Mouse (Mus musculus) stomach, embryonic 14.5 days (tissue): Measurements from ENCODE around the gene Ahr. TPM values are rescaled to one million over a fixed set of nuclear protein-coding genes. Genes with fewer than 3 reads are reported as not detected.

Experiments
- ATAC-seq: fragments of 200-750 bp; cut with Nextera tagmentation; 2 replicates; pipeline ENCODE4 v1.8.0; 2017; ENCODE audit warnings: low read depth, moderate TSS enrichment; ENCODE audit not compliant: insufficient number of reproducible peaks, insufficient read depth, low FRiP score
- H3K27ac ChIP-seq: fragments of 300-500 bp; sonication (generic); 2 replicates; pipeline ENCODE4 v1.5.1; 2014; ENCODE audit warnings: mild to moderate bottlenecking, low read length, moderate library complexity, mixed read lengths
- H3K27me3 ChIP-seq: fragments of 300-500 bp; sonication (generic); 2 replicates; pipeline ENCODE4 v1.6.1; 2014; ENCODE audit warnings: low read length, control low read depth, mixed read lengths; ENCODE audit not compliant: control insufficient read depth, insufficient read depth
- H3K36me3 ChIP-seq: fragments of 300-500 bp; sonication (generic); 2 replicates; pipeline ENCODE4 v1.6.1; 2014; ENCODE audit warnings: mild to moderate bottlenecking, control low read depth, low read length, moderate library complexity, mixed read lengths; ENCODE audit not compliant: control insufficient read depth, insufficient read depth
- H3K4me1 ChIP-seq: fragments of 300-500 bp; sonication (generic); 2 replicates; pipeline ENCODE4 v1.6.1; 2014; ENCODE audit warnings: low read length, control low read depth, mixed read lengths; ENCODE audit not compliant: control insufficient read depth, insufficient read depth
- H3K4me2 ChIP-seq: fragments of 300-500 bp; sonication (generic); replicated peaks from 2 replicates; pipeline ENCODE4 v1.6.1; 2014; ENCODE audit warnings: low read depth, low read length, control low read depth
- H3K4me3 ChIP-seq: fragments of 300-500 bp; sonication (generic); 2 replicates; pipeline ENCODE4 v1.5.1; 2014; ENCODE audit warnings: low read depth, low read length, control low read depth
- H3K9ac ChIP-seq: fragments of 300-500 bp; sonication (generic); replicated peaks from 2 replicates; pipeline ENCODE4 v1.6.1; 2014; ENCODE audit warnings: low read depth, mild to moderate bottlenecking, control low read depth, low read length, moderate library complexity, mixed read lengths
- H3K9me3 ChIP-seq: fragments of 300-500 bp; sonication (generic); 2 replicates; pipeline ENCODE4 v1.6.1; 2016; ENCODE audit warnings: low read depth, low read length, control low read depth; ENCODE audit not compliant: control insufficient read depth
- WGBS: fragments of 180-500 bp; shearing (Covaris S2); extraction: QIAGEN DNeasy Blood & Tissue Kit; methylation state at CpG from one replicate; pipeline ENCODE4 v1.1.7; 2014; 5-methylcytosine and 5-hydroxymethylcytosine counted together
- polyA plus RNA-seq: library from polyadenylated mRNA; unstranded; fragments of >200 nt; fragmentation: Nextera tagmentation; extraction: Ambion mirVana; gene quantifications from 2 replicates; pipeline ENCODE4 v1.2.1, GENCODE M21; 2014

The Ahr gene
- polyA plus RNA-seq, 1 experiment from 2014 or later: 22.0 TPM

GRCm38 (mm10) chr12:35550299-35550698 is 15.5 kb upstream of the Ahr start:
- no peak overlapping the region for H3K9ac ChIP-seq

GRCm38 (mm10) chr12:35542836-35543235 is 8.0 kb upstream of the Ahr start:
- WGBS: 55% methylated on average over 3 of the region's 3 CpGs

More at GRCm38 (mm10) chr12:35550299-35550698, 15.5 kb upstream of the Ahr start:
- Histone ChIP-seq H3K4me2 (no peak overlapping the region), H3K4me1 (no peaks in the 10 kb centered on the region), H3K36me3 (no peaks in the 10 kb centered on the region), H3K27ac (no peak overlapping the region), H3K9me3 (0 out of 2 replicates have a peak, but pooled peaks cover 3% of the 10 kb centered on the region), H3K4me3 (no peak overlapping the region), H3K27me3 (no peaks in the 10 kb centered on the region)
- ATAC-seq: no peak

GRCm38 (mm10) chr12:35538843-35539242 is 4.0 kb upstream of the Ahr start:
- Histone ChIP-seq H3K4me3 (no peak overlapping the region), H3K9me3 (no peaks in the 10 kb centered on the region), H3K4me1 (peaks cover 3% of the 10 kb centered on the region; the same call in 1 of the 2 replicates), H3K9ac (no peak overlapping the region), H3K4me2 (no peak overlapping the region), H3K27ac (no peak overlapping the region), H3K36me3 (no peaks in the 10 kb centered on the region), H3K27me3 (no peaks in the 10 kb centered on the region)
- no peak for ATAC-seq
- 60% methylated on average over 3 of the region's 3 CpGs for WGBS

More at GRCm38 (mm10) chr12:35542836-35543235, 8.0 kb upstream of the Ahr start:
- Histone ChIP-seq H3K4me1 (peaks cover 3% of the 10 kb centered on the region; the same call in 1 of the 2 replicates), H3K36me3 (no peaks in the 10 kb centered on the region), H3K9ac (no peak overlapping the region), H3K27ac (no peak overlapping the region), H3K4me3 (no peak overlapping the region), H3K9me3 (no peaks in the 10 kb centered on the region), H3K27me3 (no peaks in the 10 kb centered on the region), H3K4me2 (no peak overlapping the region)
- no peak for ATAC-seq

- H3K4me1 ChIP-seq: no peaks in the 10 kb centered on the region; the same call in 1 of the 2 replicates
- under 1% methylated on average over 49 of the region's 49 CpGs for WGBS
- no peak; the same call in none of the 2 replicates for ATAC-seq
- peak overlapping the region; percentile 89 for H3K4me3 ChIP-seq
- H3K27me3 ChIP-seq: no peaks in the 10 kb centered on the region
- H3K27ac ChIP-seq: peak overlapping the region; percentile 61; the same call in 1 of the 2 replicates
- no peaks in the 10 kb centered on the region for H3K9me3 ChIP-seq
- no peaks in the 10 kb centered on the region for H3K36me3 ChIP-seq
- peak overlapping the region; percentile 94 for H3K4me2 ChIP-seq
- peak overlapping the region; percentile 81 for H3K9ac ChIP-seq
Measured at GRCm38 (mm10) chr12:35534114-35534753, 604 bp downstream of the Ahr start.

- Histone ChIP-seq H3K4me2 (peak overlapping the region; percentile 94), H3K36me3 (no peaks in the 10 kb centered on the region), H3K27ac (no peak overlapping the region), H3K9ac (peak overlapping the region; percentile 81; the same call in 1 of the 2 replicates), H3K9me3 (no peaks in the 10 kb centered on the region), H3K4me3 (peak overlapping the region; percentile 89), H3K4me1 (no peaks in the 10 kb centered on the region; the same call in 1 of the 2 replicates), H3K27me3 (no peaks in the 10 kb centered on the region)
- ATAC-seq: no peak
Measured at GRCm38 (mm10) chr12:35533748-35534113, 1.1 kb downstream of the Ahr start.

GRCm38 (mm10) chr12:35533133-35533532 is 1.7 kb downstream of the Ahr start:
- H3K4me2 ChIP-seq: peak overlapping the region; percentile 94
- H3K36me3 ChIP-seq: no peaks in the 10 kb centered on the region
- WGBS: 56% methylated on average over 5 of the region's 5 CpGs

GRCm38 (mm10) chr12:35532151-35532550 is 2.7 kb downstream of the Ahr start:
- Histone ChIP-seq H3K27me3 (no peaks in the 10 kb centered on the region), H3K27ac (no peak overlapping the region), H3K9me3 (no peaks in the 10 kb centered on the region), H3K9ac (no peak overlapping the region), H3K36me3 (no peaks in the 10 kb centered on the region), H3K4me2 (peak overlapping the region; percentile 94), H3K4me1 (no peaks in the 10 kb centered on the region; the same call in 1 of the 2 replicates), H3K4me3 (peak overlapping the region; percentile 89; the same call in 1 of the 2 replicates)
- ATAC-seq: no peak
- WGBS: 17% methylated on average over 5 of the region's 5 CpGs

More at GRCm38 (mm10) chr12:35533133-35533532, 1.7 kb downstream of the Ahr start:
- no peaks in the 10 kb centered on the region; the same call in 1 of the 2 replicates for H3K4me1 ChIP-seq
- H3K9me3 ChIP-seq: no peaks in the 10 kb centered on the region
- no peak for ATAC-seq
- H3K9ac ChIP-seq: no peak overlapping the region
- peak overlapping the region; percentile 89; the same call in 1 of the 2 replicates for H3K4me3 ChIP-seq
- no peaks in the 10 kb centered on the region for H3K27me3 ChIP-seq
- H3K27ac ChIP-seq: no peak overlapping the region

- no peak overlapping the region for H3K4me2 ChIP-seq
- no peak overlapping the region for H3K27ac ChIP-seq
- no peak overlapping the region for H3K9ac ChIP-seq
- ATAC-seq: no peak
- H3K27me3 ChIP-seq: no peaks in the 10 kb centered on the region
- no peaks in the 10 kb centered on the region; the same call in 1 of the 2 replicates for H3K36me3 ChIP-seq
- H3K4me1 ChIP-seq: no peaks in the 10 kb centered on the region; the same call in 1 of the 2 replicates
- H3K9me3 ChIP-seq: no peaks in the 10 kb centered on the region
- no peak overlapping the region for H3K4me3 ChIP-seq
Measured at GRCm38 (mm10) chr12:35530587-35530986, 4.3 kb downstream of the Ahr start.
